Mouse (Mus musculus) right cerebral cortex, adult 18-20 months (tissue): ENCODE measurements around the gene Tnfsf13b.

Experiments
- DNase-seq: peaks from one replicate; pipeline ENCODE4 v3.0.0; 2022; ENCODE audit warnings: mixed read lengths

Gene Tnfsf13b

GRCm38 (mm10) chr8:10006156-10006985 is at the start of gene Tnfsf13b:
Gene Tnfsf13b (plus strand): TSS chr8:10006467.
- DNase-seq: no peak

- DNase-seq: no peak
These were observed 47.9 kb upstream of the Tnfsf13b start for GRCm38 (mm10) chr8:9958338-9958737.

- DNase-seq: no peak
These were observed 46.3 kb upstream of the Tnfsf13b start for GRCm38 (mm10) chr8:9959919-9960318.

- no peak for DNase-seq
These were observed 34.4 kb upstream of the Tnfsf13b start for GRCm38 (mm10) chr8:9971866-9972265.

- no peak for DNase-seq
These were observed 31.0 kb upstream of the Tnfsf13b start for GRCm38 (mm10) chr8:9975276-9975675.

GRCm38 (mm10) chr8:9975898-9976611 is 30.2 kb upstream of the Tnfsf13b start:
- DNase-seq: peak; percentile 99

GRCm38 (mm10) chr8:9977016-9977415 is 29.3 kb upstream of the Tnfsf13b start:
- DNase-seq: no peak

- DNase-seq: peak; percentile 99
These were observed 28.5 kb upstream of the Tnfsf13b start, which contains the start of the genes Lig4 and Abhd13 for GRCm38 (mm10) chr8:9977573-9978314. Gene Lig4 (minus strand): TSS chr8:9977686. Gene Abhd13 (plus strand): TSS chr8:9977707.

GRCm38 (mm10) chr8:9978475-9979230 is 27.6 kb upstream of the Tnfsf13b start:
- DNase-seq: no peak

- DNase-seq: no peak
These were observed 26.5 kb upstream of the Tnfsf13b start for GRCm38 (mm10) chr8:9979746-9980145.

GRCm38 (mm10) chr8:9980188-9980587 is 26.1 kb upstream of the Tnfsf13b start:
- DNase-seq: no peak

GRCm38 (mm10) chr8:10004115-10004514 is 2.2 kb upstream of the Tnfsf13b start:
- peak; percentile 35 for DNase-seq

GRCm38 (mm10) chr8:10006986-10007659 is 856 bp downstream of the Tnfsf13b start:
- DNase-seq: peak; percentile 64

GRCm38 (mm10) chr8:10007660-10008028 is 1.4 kb downstream of the Tnfsf13b start:
- DNase-seq: no peak

- peak; percentile 24 for DNase-seq
These were observed 10.0 kb downstream of the Tnfsf13b start for GRCm38 (mm10) chr8:10016252-10016651.

- peak; percentile 17 for DNase-seq
These were observed 11.0 kb downstream of the Tnfsf13b start for GRCm38 (mm10) chr8:10017231-10017630.

GRCm38 (mm10) chr8:10030320-10031060 is 24.2 kb downstream of the Tnfsf13b start:
- DNase-seq: no peak

- DNase-seq: no peak
These were observed 24.9 kb downstream of the Tnfsf13b start for GRCm38 (mm10) chr8:10031177-10031576.

GRCm38 (mm10) chr8:10040866-10041265 is 34.6 kb downstream of the Tnfsf13b start:
- no peak for DNase-seq

- peak; percentile 39 for DNase-seq
These were observed 37.7 kb downstream of the Tnfsf13b start for GRCm38 (mm10) chr8:10043842-10044510.
